Mouse (Mus musculus) E14TG2a.4 (cell line): ENCODE results near the gene Txndc9.
"Not testable (repeated sequence)": the region's sequence is repeated elsewhere in the genome, so short reads cannot be mapped to it uniquely, and the experiment has no call there.

ENCODE experiments used
- H3K27me3 ChIP-seq: 2 replicates; pipeline ENCODE4 v1.6.1; 2014; ENCODE audit warnings: low read length, control low read depth; ENCODE audit not compliant: insufficient read depth
- H3K36me3 ChIP-seq: 2 replicates; pipeline ENCODE4 v1.6.1; 2014; ENCODE audit warnings: low read length, control low read depth; ENCODE audit not compliant: insufficient read depth
- H3K4me1 ChIP-seq: replicated peaks from 2 replicates; pipeline ENCODE4 v1.6.1; 2014; ENCODE audit warnings: low read depth, low read length, control low read depth
- H3K4me3 ChIP-seq: replicated peaks from 2 replicates; pipeline ENCODE4 v1.5.1; 2014; ENCODE audit warnings: mild to moderate bottlenecking, low read length
- H3K9me3 ChIP-seq: 2 replicates; pipeline ENCODE4 v1.6.1; 2014; ENCODE audit warnings: low read length, control low read depth
- CTCF ChIP-seq: conservative IDR thresholded peaks from 2 replicates; pipeline ENCODE4 v1.5.1; 2014; ENCODE audit warnings: low read length
- NANOG ChIP-seq: IDR thresholded peaks from 2 replicates; pipeline ENCODE4 v1.6.1; 2014; ENCODE audit warnings: borderline replicate concordance, low read length, mixed read lengths
- POU5F1 ChIP-seq: IDR thresholded peaks from 2 replicates; pipeline ENCODE4 v1.6.1; 2014; ENCODE audit warnings: low read length, borderline replicate concordance

The Txndc9 gene

GRCm38 (mm10) chr1:37996226-37996625 is 1.5 kb downstream of the Txndc9 start:
- Histone ChIP-seq H3K4me3 (peak overlapping the region; percentile 92), H3K27me3 (no peaks in the 10 kb centered on the region), H3K4me1 (peaks cover 39% of the 10 kb centered on the region), H3K36me3 (peaks cover 48% of the 10 kb centered on the region), H3K9me3 (no peaks in the 10 kb centered on the region)
- TF ChIP-seq CTCF, result no peak
- no peak for TF ChIP-seq POU5F1
- no peak for TF ChIP-seq NANOG

- H3K36me3 ChIP-seq, result peaks cover 76% of the 10 kb centered on the region
- H3K27me3 ChIP-seq, result no peaks in the 10 kb centered on the region
- H3K9me3 ChIP-seq, result no peaks in the 10 kb centered on the region
- TF ChIP-seq CTCF (no peak), POU5F1 (no peak), NANOG (no peak)
- no peak overlapping the region for H3K4me3 ChIP-seq
- H3K4me1 ChIP-seq, result peaks cover 12% of the 10 kb centered on the region
Measured at GRCm38 (mm10) chr1:37987856-37988255, 9.8 kb downstream of the Txndc9 start.

GRCm38 (mm10) chr1:37985764-37986323 is 11.8 kb downstream of the Txndc9 start:
- TF ChIP-seq CTCF (peak; percentile 100), NANOG (no peak), POU5F1 (no peak)
- Histone ChIP-seq H3K4me1 (peaks cover 12% of the 10 kb centered on the region), H3K9me3 (no peaks in the 10 kb centered on the region), H3K36me3 (peaks cover 56% of the 10 kb centered on the region), H3K27me3 (no peaks in the 10 kb centered on the region), H3K4me3 (no peak overlapping the region)

GRCm38 (mm10) chr1:37984326-37984725 is 13.4 kb downstream of the Txndc9 start:
- no peaks in the 10 kb centered on the region for H3K27me3 ChIP-seq
- peaks cover 12% of the 10 kb centered on the region for H3K4me1 ChIP-seq
- H3K9me3 ChIP-seq, result no peaks in the 10 kb centered on the region
- TF ChIP-seq POU5F1 (no peak), NANOG (no peak), CTCF (no peak)
- peaks cover 41% of the 10 kb centered on the region for H3K36me3 ChIP-seq
- H3K4me3 ChIP-seq, result no peak overlapping the region

- no peaks in the 10 kb centered on the region for H3K36me3 ChIP-seq
- no peaks in the 10 kb centered on the region for H3K9me3 ChIP-seq
- no peak for TF ChIP-seq POU5F1
- TF ChIP-seq CTCF, result no peak
- TF ChIP-seq NANOG, result no peak
- no peaks in the 10 kb centered on the region for H3K4me1 ChIP-seq
- H3K27me3 ChIP-seq, result no peaks in the 10 kb centered on the region
- no peak overlapping the region for H3K4me3 ChIP-seq
Measured at GRCm38 (mm10) chr1:37977303-37977702, 20.4 kb downstream of the Txndc9 start.

- not testable (repeated sequence) for H3K4me1 ChIP-seq, H3K36me3 ChIP-seq, H3K9me3 ChIP-seq, H3K27me3 ChIP-seq, H3K4me3 ChIP-seq
Measured at GRCm38 (mm10) chr1:37976666-37977065, 21.0 kb downstream of the Txndc9 start.

- Histone ChIP-seq H3K9me3 (no peaks in the 10 kb centered on the region), H3K4me3 (no peak overlapping the region), H3K4me1 (no peaks in the 10 kb centered on the region), H3K27me3 (no peaks in the 10 kb centered on the region), H3K36me3 (no peaks in the 10 kb centered on the region)
- TF ChIP-seq NANOG (no peak), POU5F1 (no peak), CTCF (no peak)
Measured at GRCm38 (mm10) chr1:37971520-37971919, 26.2 kb downstream of the Txndc9 start.

- TF ChIP-seq NANOG (no peak), CTCF (no peak), POU5F1 (no peak)
- H3K4me1 ChIP-seq, result peaks cover 13% of the 10 kb centered on the region
Measured at GRCm38 (mm10) chr1:37968746-37969145, 28.9 kb downstream of the Txndc9 start.

GRCm38 (mm10) chr1:37965571-37965970 is 32.1 kb downstream of the Txndc9 start:
- Histone ChIP-seq H3K36me3 (no peaks in the 10 kb centered on the region), H3K27me3 (no peaks in the 10 kb centered on the region), H3K9me3 (no peaks in the 10 kb centered on the region), H3K4me1 (peaks cover 14% of the 10 kb centered on the region), H3K4me3 (no peak overlapping the region)
- TF ChIP-seq POU5F1 (no peak), CTCF (peak; percentile 34)

More at GRCm38 (mm10) chr1:37968746-37969145, 28.9 kb downstream of the Txndc9 start:
- Histone ChIP-seq H3K9me3 (no peaks in the 10 kb centered on the region), H3K27me3 (no peaks in the 10 kb centered on the region), H3K4me3 (no peak overlapping the region), H3K36me3 (no peaks in the 10 kb centered on the region)
